Mouse (Mus musculus) embryonic fibroblast, embryonic 13.5 days (primary cell): ENCODE results near the gene Pradc1.

Experiments
- CTCF ChIP-seq: IDR thresholded peaks from 2 replicates; pipeline ENCODE4 v1.5.1; 2011; ENCODE audit warnings: mild to moderate bottlenecking, control low read depth, low read length, moderate library complexity, borderline replicate concordance; ENCODE audit not compliant: insufficient read depth
- POLR2A ChIP-seq: IDR thresholded peaks from 2 replicates; pipeline ENCODE4 v1.6.1; 2011; ENCODE audit warnings: low read depth, mild to moderate bottlenecking, control low read depth, low read length, moderate library complexity

DNA sequence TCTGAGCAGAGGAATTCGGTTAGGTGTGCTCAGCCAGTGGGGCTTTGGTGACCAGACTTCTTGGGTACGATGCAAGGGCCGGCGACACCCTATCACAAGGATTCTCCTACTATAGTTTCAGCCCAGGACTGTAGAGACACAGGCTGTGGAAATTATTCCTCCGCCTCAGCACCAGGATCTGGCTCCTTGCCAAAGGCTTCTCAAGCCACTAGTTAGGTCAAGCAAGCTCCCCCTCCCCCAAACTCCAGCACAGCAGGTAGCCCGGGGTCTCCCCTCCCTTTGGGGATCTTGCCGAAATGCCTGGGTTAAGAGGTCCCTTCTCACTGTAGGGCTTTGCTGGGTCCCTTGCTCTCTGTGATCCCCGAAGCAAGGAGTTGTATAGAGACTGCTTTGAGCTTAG is 20.2 kb upstream of the Pradc1 start:
- TF ChIP-seq CTCF, result no peak
- TF ChIP-seq POLR2A, result no peak
